Mouse (Mus musculus): Measurements from ENCODE around the gene St5. TPM values are rescaled to one million over a fixed set of nuclear protein-coding genes. Genes with fewer than 3 reads are reported as not detected.

St5 gene
- polyA plus RNA-seq (2015; fragmentation: Nextera tagmentation; extraction: Ambion mirVana) = 20.1 and 24.8 TPM in 2 replicates

- H3K36me3 ChIP-seq (replicated peaks) = peaks cover 12% of the 10 kb centered on the region
- peak within 1 kb of the TSS; percentile 68 for H3K4me3 ChIP-seq (replicated peaks)
- H3K27ac ChIP-seq (replicated peaks) = peak within 1 kb of the TSS; percentile 71
- peak; percentile 90 for ATAC-seq (ENCODE audit: insufficient read depth)
- H3K9ac ChIP-seq = peak within 1 kb of the TSS; percentile 76
- no peaks in the 10 kb centered on the region for H3K9me3 ChIP-seq (replicated peaks)
- H3K4me1 ChIP-seq (replicated peaks) = peaks cover 38% of the 10 kb centered on the region
- under 1% methylated on average over 61 of the region's 61 CpGs for WGBS (ENCODE audit: insufficient replicate concordance)
- H3K4me2 ChIP-seq = peak within 1 kb of the TSS; percentile 90
- peaks cover 8% of the 10 kb centered on the region for H3K27me3 ChIP-seq
These were observed at the start of gene St5, which contains the start of gene Akip1 for GRCm38 (mm10) chr7:109703190-109704015. St5 (minus strand) TSS chr7:109703605. Akip1 (plus strand) TSS chr7:109703690.

DNA sequence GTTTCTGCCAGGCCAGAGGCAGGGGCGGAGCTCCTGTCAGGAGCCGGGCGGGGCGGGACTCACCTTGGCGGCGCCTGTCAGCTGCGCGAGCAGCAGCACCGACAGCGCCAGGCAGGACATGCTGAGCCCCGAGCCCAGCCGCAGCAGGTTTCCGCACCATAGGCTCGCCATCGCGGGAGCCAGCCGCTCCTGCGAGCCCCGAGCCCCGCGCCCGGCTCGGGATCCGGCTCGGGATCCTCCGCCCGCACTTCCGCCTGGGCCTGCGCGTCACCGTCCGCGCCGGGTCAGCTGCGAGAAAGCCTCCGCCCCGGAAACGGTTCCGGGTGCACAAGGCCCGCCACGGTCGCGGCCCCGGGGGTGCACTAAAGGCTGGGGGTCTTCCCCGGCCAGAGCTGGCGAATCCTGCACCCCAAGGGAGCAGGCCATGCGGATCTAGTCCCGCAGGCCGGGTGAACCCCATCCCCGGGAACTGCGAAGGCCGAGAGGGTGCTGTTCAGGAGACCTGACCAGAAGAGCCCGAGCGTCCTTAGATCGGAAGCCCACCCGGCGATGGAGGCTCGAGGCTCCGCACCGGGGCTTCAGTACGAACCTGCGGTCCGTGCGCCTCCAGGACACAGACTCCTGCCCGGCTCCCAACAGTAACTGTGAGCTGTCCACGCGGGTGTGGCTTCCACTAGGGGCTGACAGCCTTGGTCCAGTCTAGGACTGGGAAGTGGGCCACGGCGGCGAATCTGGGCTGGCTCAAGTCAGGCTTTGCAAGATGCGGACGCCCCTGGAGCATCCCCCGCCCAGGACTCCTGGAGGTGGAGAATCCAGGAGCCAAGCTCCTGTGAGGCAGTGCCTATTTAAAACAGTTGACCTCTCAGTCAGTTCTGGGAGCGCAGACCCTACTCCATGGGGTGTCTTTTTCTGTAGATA lies 48.9 kb upstream of the St5 start, which contains the start of gene Tmem9b:
TSS of gene Tmem9b (minus strand) at position 868 of the 918 bp plus-strand sequence.
- ATAC-seq (ENCODE audit: insufficient read depth) = peak; percentile 89
- H3K27ac ChIP-seq (replicated peaks) = peak within 1 kb of the TSS; percentile 84
- no peaks in the 10 kb centered on the region for H3K27me3 ChIP-seq
- H3K4me1 ChIP-seq (replicated peaks) = peaks cover 33% of the 10 kb centered on the region
- peaks cover 9% of the 10 kb centered on the region for H3K36me3 ChIP-seq (replicated peaks)
- H3K9ac ChIP-seq = peak within 1 kb of the TSS; percentile 88
- H3K9me3 ChIP-seq (replicated peaks) = no peaks in the 10 kb centered on the region
- H3K4me3 ChIP-seq (replicated peaks) = peak within 1 kb of the TSS; percentile 71
- WGBS (ENCODE audit: insufficient replicate concordance) = under 1% methylated on average over 69 of the region's 74 CpGs
- H3K4me2 ChIP-seq = peak within 1 kb of the TSS; percentile 91

GRCm38 (mm10) chr7:109751427-109752007 lies 48.1 kb upstream of the St5 start:
- peak; percentile 5; the same call in 1 of the 2 replicates for ATAC-seq (ENCODE audit: insufficient read depth)
- Histone ChIP-seq H3K4me2 (peak overlapping the region; percentile 91), H3K36me3 (replicated peaks) (peaks cover 9% of the 10 kb centered on the region), H3K27me3 (no peaks in the 10 kb centered on the region), H3K9ac (peak overlapping the region; percentile 88), H3K4me1 (replicated peaks) (peaks cover 33% of the 10 kb centered on the region), H3K27ac (replicated peaks) (peak overlapping the region; percentile 84), H3K4me3 (replicated peaks) (peak overlapping the region; percentile 71), H3K9me3 (replicated peaks) (no peaks in the 10 kb centered on the region)
- WGBS (ENCODE audit: insufficient replicate concordance) = under 1% methylated on average over 13 of the region's 13 CpGs

GRCm38 (mm10) chr7:109747747-109748146 lies 44.3 kb upstream of the St5 start:
- H3K4me3 ChIP-seq (replicated peaks) = no peak overlapping the region
- no peak overlapping the region for H3K4me2 ChIP-seq
- no peaks in the 10 kb centered on the region for H3K9me3 ChIP-seq (replicated peaks)
- H3K27me3 ChIP-seq = no peaks in the 10 kb centered on the region
- H3K36me3 ChIP-seq (replicated peaks) = peaks cover 36% of the 10 kb centered on the region
- H3K4me1 ChIP-seq (replicated peaks) = peaks cover 16% of the 10 kb centered on the region
- no peak overlapping the region for H3K27ac ChIP-seq (replicated peaks)
- no peak overlapping the region for H3K9ac ChIP-seq
- 67% methylated on average over 1 of the region's 1 CpGs for WGBS (ENCODE audit: insufficient replicate concordance)
- no peak for ATAC-seq (ENCODE audit: insufficient read depth)

DNA sequence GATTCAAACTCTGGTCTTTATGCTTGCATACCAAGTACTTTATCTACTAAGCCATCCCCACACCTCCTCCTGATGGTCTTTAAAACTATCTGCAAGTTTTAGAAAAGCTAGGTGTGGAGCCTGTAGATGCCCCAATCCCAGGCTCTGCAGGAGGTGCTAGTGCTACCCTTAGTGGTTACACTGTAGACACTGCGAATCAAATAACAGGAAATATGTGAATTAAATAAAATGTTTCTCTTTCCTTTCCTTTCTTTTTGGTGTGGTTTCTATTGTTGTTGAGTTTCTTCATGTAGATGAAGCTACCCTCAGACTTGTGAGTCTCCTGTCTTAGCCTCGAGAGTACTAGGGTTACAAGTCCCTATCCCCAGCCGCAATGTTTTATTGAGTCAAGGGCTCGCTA lies 38.3 kb upstream of the St5 start:
- Histone ChIP-seq H3K9me3 (replicated peaks) (no peaks in the 10 kb centered on the region), H3K36me3 (replicated peaks) (peaks cover 53% of the 10 kb centered on the region), H3K4me3 (replicated peaks) (no peak overlapping the region), H3K9ac (no peak overlapping the region), H3K27ac (replicated peaks) (no peak overlapping the region), H3K4me2 (no peak overlapping the region), H3K27me3 (no peaks in the 10 kb centered on the region), H3K4me1 (replicated peaks) (no peaks in the 10 kb centered on the region)
- WGBS (ENCODE audit: insufficient replicate concordance) = 72% methylated on average over 4 of the region's 4 CpGs
- ATAC-seq (ENCODE audit: insufficient read depth) = no peak

DNA sequence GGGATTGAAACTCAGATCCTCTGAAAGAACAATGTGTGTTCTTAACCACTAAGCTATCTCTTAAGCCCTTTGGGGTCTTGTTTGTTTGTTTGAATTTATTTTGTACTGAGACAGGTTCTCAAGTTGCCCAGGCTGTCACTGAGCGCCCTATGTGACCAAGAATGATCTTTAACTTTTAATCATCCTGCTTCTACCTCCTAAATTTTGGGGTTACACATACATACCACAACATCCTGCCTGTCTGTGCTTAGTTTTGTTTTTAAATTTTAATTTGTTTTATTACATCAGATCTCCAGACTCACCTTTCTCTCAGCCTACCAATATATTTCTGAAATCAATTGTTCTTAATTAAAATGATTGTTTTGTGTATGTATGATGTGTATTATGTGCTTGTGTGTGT lies 37.7 kb upstream of the St5 start:
- no peak for ATAC-seq (ENCODE audit: insufficient read depth)
- Histone ChIP-seq H3K9me3 (replicated peaks) (no peaks in the 10 kb centered on the region), H3K27me3 (no peaks in the 10 kb centered on the region), H3K4me2 (no peak overlapping the region), H3K4me3 (replicated peaks) (no peak overlapping the region), H3K36me3 (replicated peaks) (peaks cover 58% of the 10 kb centered on the region), H3K4me1 (replicated peaks) (no peaks in the 10 kb centered on the region), H3K27ac (replicated peaks) (no peak overlapping the region), H3K9ac (no peak overlapping the region)
- WGBS (ENCODE audit: insufficient replicate concordance) = 80% methylated on average over 1 of the region's 1 CpGs

- Histone ChIP-seq H3K4me2 (no peak overlapping the region), H3K9ac (no peak overlapping the region), H3K4me3 (replicated peaks) (no peak overlapping the region), H3K9me3 (replicated peaks) (no peaks in the 10 kb centered on the region), H3K4me1 (replicated peaks) (no peaks in the 10 kb centered on the region), H3K27me3 (no peaks in the 10 kb centered on the region), H3K27ac (replicated peaks) (no peak overlapping the region), H3K36me3 (replicated peaks) (peaks cover 51% of the 10 kb centered on the region)
- WGBS (ENCODE audit: insufficient replicate concordance) = 60% methylated on average over 5 of the region's 5 CpGs
- ATAC-seq (ENCODE audit: insufficient read depth) = no peak
These were observed 36.5 kb upstream of the St5 start for GRCm38 (mm10) chr7:109739822-109740370.

DNA sequence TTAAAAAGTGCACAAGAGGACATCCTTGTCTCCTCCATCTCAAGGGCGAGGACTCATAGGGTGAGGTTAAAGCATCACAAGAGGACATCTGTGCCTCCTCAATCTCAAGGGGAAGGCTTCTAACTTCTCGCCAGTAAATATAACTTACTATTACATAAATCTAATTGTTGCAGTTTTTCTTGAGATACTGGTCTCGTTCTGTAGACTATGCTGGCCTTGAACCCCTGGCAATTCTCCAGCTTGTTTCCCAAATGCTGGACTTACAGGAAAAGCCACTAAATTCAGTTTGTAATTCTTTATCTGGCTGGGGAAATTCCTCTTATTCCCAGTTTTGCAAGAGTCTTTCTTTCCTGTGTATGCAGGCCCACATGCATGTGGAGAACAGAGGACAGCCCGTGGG lies 31.4 kb upstream of the St5 start:
- WGBS (ENCODE audit: insufficient replicate concordance) = 64% methylated on average over 4 of the region's 4 CpGs

DNA sequence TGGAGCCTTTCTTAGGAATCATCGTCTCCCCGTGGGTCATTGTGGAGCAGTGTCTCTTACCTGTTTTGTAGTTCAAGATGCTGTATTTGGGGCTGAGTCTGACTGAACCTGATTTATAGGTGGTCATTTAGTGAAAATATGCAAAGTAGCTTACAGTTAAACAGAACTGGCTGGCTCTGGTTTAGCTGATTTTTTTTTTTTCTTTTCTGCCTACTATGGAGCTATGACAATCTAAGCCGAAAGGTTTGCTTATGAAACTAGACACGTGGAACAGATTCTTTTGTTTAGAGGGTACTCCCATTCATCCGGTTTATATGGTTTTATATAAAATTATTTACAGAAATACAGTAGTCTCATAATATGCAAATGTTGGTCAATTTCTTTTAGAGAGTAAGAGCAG lies 28.2 kb upstream of the St5 start, which contains the start of gene Ascl3:
TSS of gene Ascl3 (minus strand) at position 101 of the 400 bp plus-strand sequence.
- peaks cover 10% of the 10 kb centered on the region; the same call in 1 of the 2 replicates for H3K36me3 ChIP-seq (replicated peaks)
- WGBS (ENCODE audit: insufficient replicate concordance) = 67% methylated on average over 5 of the region's 5 CpGs
- no peak within 1 kb of the TSS for H3K9ac ChIP-seq
- no peak within 1 kb of the TSS for H3K4me3 ChIP-seq (replicated peaks)
- H3K4me2 ChIP-seq = no peak within 1 kb of the TSS
- no peaks in the 10 kb centered on the region for H3K4me1 ChIP-seq (replicated peaks)
- H3K9me3 ChIP-seq (replicated peaks) = no peaks in the 10 kb centered on the region
- no peak for ATAC-seq (ENCODE audit: insufficient read depth)
- H3K27ac ChIP-seq (replicated peaks) = no peak within 1 kb of the TSS
- H3K27me3 ChIP-seq = no peaks in the 10 kb centered on the region

More for the DNA sequence above, 31.4 kb upstream of the St5 start:
- Histone ChIP-seq H3K36me3 (replicated peaks) (peaks cover 18% of the 10 kb centered on the region; the same call in 1 of the 2 replicates), H3K27me3 (no peaks in the 10 kb centered on the region), H3K27ac (replicated peaks) (no peak overlapping the region), H3K9me3 (replicated peaks) (no peaks in the 10 kb centered on the region), H3K9ac (no peak overlapping the region), H3K4me1 (replicated peaks) (no peaks in the 10 kb centered on the region), H3K4me3 (replicated peaks) (no peak overlapping the region), H3K4me2 (no peak overlapping the region)
- no peak for ATAC-seq (ENCODE audit: insufficient read depth)

GRCm38 (mm10) chr7:109723697-109724096 lies 20.3 kb upstream of the St5 start, which contains the start of gene BC051019:
BC051019 (minus strand) TSS chr7:109723850.
- no peak within 1 kb of the TSS for H3K4me3 ChIP-seq (replicated peaks)
- H3K27me3 ChIP-seq = no peaks in the 10 kb centered on the region
- H3K4me1 ChIP-seq (replicated peaks) = no peaks in the 10 kb centered on the region
- WGBS (ENCODE audit: insufficient replicate concordance) = 79% methylated on average over 5 of the region's 5 CpGs
- H3K36me3 ChIP-seq (replicated peaks) = no peaks in the 10 kb centered on the region
- H3K4me2 ChIP-seq = no peak within 1 kb of the TSS
- no peak within 1 kb of the TSS for H3K9ac ChIP-seq
- ATAC-seq (ENCODE audit: insufficient read depth) = no peak
- H3K9me3 ChIP-seq (replicated peaks) = 0 out of 2 replicates have a peak, but pooled peaks cover 3% of the 10 kb centered on the region
- no peak within 1 kb of the TSS for H3K27ac ChIP-seq (replicated peaks)
